In genomic region chr4:95385552-95385951, GRCm38 (mm10) we compare ENCODE assay signal across 9 mouse cellular contexts.
A peak's percentile ranks its signal among the peaks of the same experiment; 100 is the strongest.
DNase-seq lines count a peak whose midpoint lies in the region; ATAC-seq and TF ChIP-seq lines count a peak whose summit lies in the region.
"Had no signal": no experiment of that assay in that cellular context is flagged by ENCODE, and none has a peak within 500 bp of the region (broad histone marks: within the 10 kb centered on the region; RNA-seq: fewer than 3 reads in every experiment).

No protein-coding gene starts in this region.

- no peaks in the 10 kb centered on the region for H3K36me3 ChIP-seq in heart, embryonic 16.5 days (ENCODE audit: control insufficient read depth, insufficient read depth)
- no peaks in the 10 kb centered on the region for H3K36me3 ChIP-seq in limb, embryonic 10.5 days
- H3K36me3 ChIP-seq in thymus, adult 2 months (ENCODE audit: control insufficient read depth, insufficient read depth, low read length) = no peaks in the 10 kb centered on the region
- H3K36me3 ChIP-seq: embryonic facial prominence, embryonic 15.5 days had no signal

- H3K4me2 ChIP-seq in heart, embryonic 16.5 days (ENCODE audit: low read depth, low read length) = no peak overlapping the region
- H3K4me2 ChIP-seq: embryonic facial prominence, embryonic 15.5 days had no signal

- no peaks in the 10 kb centered on the region for H3K9me3 ChIP-seq in heart, embryonic 16.5 days (replicated peaks; ENCODE audit: control insufficient read depth, low read length)
- H3K9me3 ChIP-seq in limb, embryonic 10.5 days (replicated peaks) = no peaks in the 10 kb centered on the region
- H3K9me3 ChIP-seq: embryonic facial prominence, embryonic 15.5 days had no signal

- TF ChIP-seq CTCF in thymus, adult 2 months (IDR thresholded peaks at IDR 0.05; ENCODE audit: borderline replicate concordance, control insufficient read depth, extremely low read depth, insufficient read depth, low read length, poor library complexity) = no peak

- peak; percentile 41 to 51 for DNase-seq in heart, adult 18-20 months
- DNase-seq in limb, embryonic 10.5 days (ENCODE audit: low spot score) = no peak
- DNase-seq in lung, postnatal 36 days = peak; percentile 86
- no peak for DNase-seq in thymus, adult 2 months
- no peak for DNase-seq in left cerebral cortex, postnatal 25 days (ENCODE audit: low spot score in 2 of 2)
- no peak for DNase-seq in left cerebral cortex, adult 18-20 months (ENCODE audit: low spot score in 2 of 2)
- DNase-seq: midbrain, embryonic 14.5 days had no signal

- H3K27me3 ChIP-seq in heart, embryonic 16.5 days (ENCODE audit: control insufficient read depth, insufficient read depth, low read length) = no peaks in the 10 kb centered on the region
- no peaks in the 10 kb centered on the region for H3K27me3 ChIP-seq in limb, embryonic 10.5 days (ENCODE audit: low read depth, poor library complexity, severe bottlenecking)
- no peaks in the 10 kb centered on the region for H3K27me3 ChIP-seq in thymus, adult 2 months (ENCODE audit: control insufficient read depth, insufficient read depth, low read length)
- H3K27me3 ChIP-seq: embryonic facial prominence, embryonic 15.5 days had no signal

- WGBS in heart, embryonic 16.5 days = 7% methylated on average over 7 of the region's 7 CpGs
- WGBS in limb, embryonic 10.5 days = 61% methylated on average over 7 of the region's 7 CpGs
- WGBS in thymus, adult 2 months = 53% methylated on average over 7 of the region's 7 CpGs

- no peak overlapping the region for H3K9ac ChIP-seq in heart, embryonic 16.5 days (ENCODE audit: low read length)
- H3K9ac ChIP-seq: embryonic facial prominence, embryonic 15.5 days had no signal

- intact Hi-C loops in left cerebral cortex, postnatal 25 days (cut with DNase I) = no loop called here

- no peak overlapping the region; the same call in 1 of the 2 replicates for H3K27ac ChIP-seq in heart, embryonic 16.5 days (ENCODE audit: low read length)
- H3K27ac ChIP-seq in limb, embryonic 10.5 days = peak overlapping the region; percentile 67
- H3K27ac ChIP-seq in thymus, adult 2 months (ENCODE audit: control insufficient read depth, insufficient read depth, low read length) = no peak overlapping the region
- H3K27ac ChIP-seq: embryonic facial prominence, embryonic 15.5 days had no signal

- no peak overlapping the region for H3K4me3 ChIP-seq in heart, embryonic 16.5 days (ENCODE audit: low read length)
- no peak overlapping the region for H3K4me3 ChIP-seq in limb, embryonic 10.5 days
- no peak overlapping the region for H3K4me3 ChIP-seq in thymus, adult 2 months (ENCODE audit: control insufficient read depth, insufficient read depth, low read length)
- H3K4me3 ChIP-seq: embryonic facial prominence, embryonic 15.5 days had no signal

- no peak for TF ChIP-seq POLR2A in thymus, adult 2 months (IDR thresholded peaks at IDR 0.05; ENCODE audit: control insufficient read depth, extremely low read depth, insufficient read depth, low read length, poor library complexity)

- ATAC-seq in heart, embryonic 16.5 days (replicated peaks; ENCODE audit: extremely low read depth, insufficient read depth, low FRiP score) = 0 out of 2 replicates have a peak, but pooled peaks have one; percentile 37

- H3K4me1 ChIP-seq in heart, embryonic 16.5 days (ENCODE audit: control insufficient read depth, insufficient read depth, low read length) = peaks cover 14% of the 10 kb centered on the region
- H3K4me1 ChIP-seq in limb, embryonic 10.5 days = peaks cover 18% of the 10 kb centered on the region
- H3K4me1 ChIP-seq in thymus, adult 2 months (replicated peaks; ENCODE audit: control insufficient read depth, insufficient read depth, low read length) = no peaks in the 10 kb centered on the region

Comparison
In these comparisons a context has a peak if more than half of its experiments do, and no peak if none do; other contexts are left out.
1. DNase-seq: peak in heart, adult 18-20 months (2 of 2) and lung, postnatal 36 days (single experiment); none in limb, embryonic 10.5 days (single experiment), thymus, adult 2 months (single experiment), left cerebral cortex, postnatal 25 days (0 of 2) and left cerebral cortex, adult 18-20 months (0 of 2).